Mouse (Mus musculus): Measurements from ENCODE around the gene 2810021J22Rik. TPM values are rescaled to one million over a fixed set of nuclear protein-coding genes. Genes with fewer than 3 reads are reported as not detected.

Gene 2810021J22Rik
- polyA plus RNA-seq, 1 experiment from 2014 or later: 2.6 TPM

- H3K36me3 ChIP-seq (ENCODE audit: control insufficient read depth, insufficient read depth, low read length): 0 out of 2 replicates have a peak, but pooled peaks cover 5% of the 10 kb centered on the region
Observed at GRCm38 (mm10) chr11:58847636-58848035, 19.4 kb upstream of the 2810021J22Rik start.

DNA sequence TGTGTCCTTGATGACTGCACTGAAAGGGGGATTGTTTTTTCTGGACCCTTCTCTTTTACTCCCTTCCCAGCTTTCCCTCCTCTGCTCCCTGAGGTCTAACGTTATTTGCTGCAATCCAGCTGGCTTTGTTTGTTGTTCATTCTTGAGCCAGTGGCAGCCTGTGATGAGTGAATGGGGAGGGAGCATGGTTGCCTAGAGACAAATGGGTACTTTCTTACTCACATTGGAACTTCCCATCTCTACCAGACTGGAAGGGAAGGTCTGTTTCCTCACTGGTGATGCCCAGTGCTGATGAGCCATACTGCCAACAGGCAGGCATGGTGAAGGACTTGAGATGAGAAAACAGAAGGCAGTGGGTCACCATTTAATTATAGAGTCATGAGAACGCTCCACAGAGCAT is 17.3 kb upstream of the 2810021J22Rik start:
- H3K27me3 ChIP-seq (ENCODE audit: control insufficient read depth, insufficient read depth, low read length): no peaks in the 10 kb centered on the region
- ATAC-seq (ENCODE audit: low FRiP score, low TSS enrichment) (no peak), DNase-seq (ENCODE audit: low spot score) (no peak)
- no peaks in the 10 kb centered on the region for H3K9me3 ChIP-seq (ENCODE audit: control insufficient read depth, low read length)
- no peaks in the 10 kb centered on the region for H3K4me1 ChIP-seq (replicated peaks; ENCODE audit: control insufficient read depth, insufficient read depth)
- no peak overlapping the region for H3K9ac ChIP-seq (ENCODE audit: low read length)
- 67% methylated on average over 2 of the region's 2 CpGs for WGBS
- peaks cover 6% of the 10 kb centered on the region; the same call in 1 of the 2 replicates for H3K36me3 ChIP-seq (ENCODE audit: control insufficient read depth, insufficient read depth, low read length)
- no peak overlapping the region for H3K4me3 ChIP-seq (ENCODE audit: low read depth, low read length)
- TF ChIP-seq EP300 (optimal IDR thresholded peaks at IDR 0.05): no peak
- no peak for TF ChIP-seq CTCF (IDR thresholded peaks at IDR 0.05; ENCODE audit: low read depth)
- no peak overlapping the region for H3K27ac ChIP-seq (replicated peaks)
- H3K4me2 ChIP-seq (replicated peaks; ENCODE audit: low read depth): no peak overlapping the region

More at GRCm38 (mm10) chr11:58847636-58848035, 19.4 kb upstream of the 2810021J22Rik start:
- TF ChIP-seq EP300 (optimal IDR thresholded peaks at IDR 0.05) (no peak), CTCF (IDR thresholded peaks at IDR 0.05; ENCODE audit: low read depth) (no peak)
- H3K27me3 ChIP-seq (ENCODE audit: control insufficient read depth, insufficient read depth, low read length): no peaks in the 10 kb centered on the region
- H3K27ac ChIP-seq (replicated peaks): no peak overlapping the region
- peak overlapping the region; percentile 79 for H3K9ac ChIP-seq (ENCODE audit: low read length)
- peak overlapping the region; percentile 71 for H3K4me3 ChIP-seq (ENCODE audit: low read depth, low read length)
- H3K9me3 ChIP-seq (ENCODE audit: control insufficient read depth, low read length): no peaks in the 10 kb centered on the region
- H3K4me1 ChIP-seq (replicated peaks; ENCODE audit: control insufficient read depth, insufficient read depth): no peaks in the 10 kb centered on the region
- peak overlapping the region; percentile 68 for H3K4me2 ChIP-seq (replicated peaks; ENCODE audit: low read depth)
- no peak for ATAC-seq (ENCODE audit: low FRiP score, low TSS enrichment)
- DNase-seq (ENCODE audit: low spot score): no peak
- 42% methylated on average over 9 of the region's 9 CpGs for WGBS

DNA sequence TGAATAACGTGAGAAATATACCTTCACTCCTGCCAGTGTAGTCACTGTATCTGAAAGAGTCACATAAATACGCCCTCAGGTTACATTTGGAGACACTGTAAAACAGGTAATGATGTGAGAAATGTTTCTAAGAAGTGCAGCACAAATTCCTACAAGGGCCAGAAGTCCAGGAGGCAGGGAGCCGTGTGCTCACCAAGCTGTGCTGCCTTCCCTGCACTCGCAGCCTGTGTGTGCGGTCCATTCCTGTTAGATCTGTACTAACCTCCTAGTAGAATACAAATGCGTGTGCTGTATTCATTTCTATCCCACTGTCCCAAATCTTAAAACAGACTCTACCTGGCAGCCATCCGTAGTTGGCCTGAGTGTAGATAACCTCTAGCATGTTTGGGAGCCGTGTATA is 6.3 kb upstream of the 2810021J22Rik start:
- Histone ChIP-seq H3K27me3 (ENCODE audit: control insufficient read depth, insufficient read depth, low read length) (no peaks in the 10 kb centered on the region), H3K9ac (ENCODE audit: low read length) (no peak overlapping the region), H3K9me3 (ENCODE audit: control insufficient read depth, low read length) (peaks cover 12% of the 10 kb centered on the region), H3K4me2 (replicated peaks; ENCODE audit: low read depth) (no peak overlapping the region), H3K27ac (replicated peaks) (no peak overlapping the region), H3K36me3 (ENCODE audit: control insufficient read depth, insufficient read depth, low read length) (peaks cover 23% of the 10 kb centered on the region), H3K4me1 (replicated peaks; ENCODE audit: control insufficient read depth, insufficient read depth) (no peaks in the 10 kb centered on the region), H3K4me3 (ENCODE audit: low read depth, low read length) (no peak overlapping the region)
- ATAC-seq (ENCODE audit: low FRiP score, low TSS enrichment) (no peak), DNase-seq (ENCODE audit: low spot score) (no peak)
- no peak for TF ChIP-seq CTCF (IDR thresholded peaks at IDR 0.05; ENCODE audit: low read depth)
- no peak for TF ChIP-seq EP300 (optimal IDR thresholded peaks at IDR 0.05)
- 97% methylated on average over 8 of the region's 8 CpGs for WGBS

DNA sequence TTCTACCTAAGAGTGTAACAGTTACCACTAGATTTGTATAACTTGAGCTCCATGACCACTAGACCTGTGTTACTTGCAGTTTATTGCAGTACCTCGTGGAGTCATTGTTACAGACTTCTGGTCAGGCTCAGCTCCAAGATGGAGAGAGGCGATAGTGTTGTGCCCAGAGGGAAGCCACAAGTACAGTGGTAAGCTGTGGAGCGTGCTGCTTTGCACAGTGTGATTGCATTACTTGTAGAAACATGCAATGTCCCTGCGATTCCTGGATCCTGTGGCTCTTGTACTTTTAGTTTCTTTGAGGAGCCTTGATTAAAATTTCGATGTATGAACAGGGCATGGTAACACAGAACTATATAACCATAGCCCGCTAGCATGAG is 926 bp downstream of the 2810021J22Rik start:
- 67% methylated on average over 6 of the region's 6 CpGs for WGBS
- Histone ChIP-seq H3K4me3 (ENCODE audit: low read depth, low read length) (peak overlapping the region; percentile 69), H3K9ac (ENCODE audit: low read length) (no peak overlapping the region), H3K9me3 (ENCODE audit: control insufficient read depth, low read length) (no peaks in the 10 kb centered on the region), H3K27me3 (ENCODE audit: control insufficient read depth, insufficient read depth, low read length) (no peaks in the 10 kb centered on the region), H3K4me1 (replicated peaks; ENCODE audit: control insufficient read depth, insufficient read depth) (0 out of 2 replicates have a peak, but pooled peaks cover 2% of the 10 kb centered on the region), H3K36me3 (ENCODE audit: control insufficient read depth, insufficient read depth, low read length) (no peaks in the 10 kb centered on the region), H3K4me2 (replicated peaks; ENCODE audit: low read depth) (peak overlapping the region; percentile 84), H3K27ac (replicated peaks) (no peak overlapping the region)
- TF ChIP-seq EP300 (optimal IDR thresholded peaks at IDR 0.05) (no peak), CTCF (IDR thresholded peaks at IDR 0.05; ENCODE audit: low read depth) (no peak)
- ATAC-seq (ENCODE audit: low FRiP score, low TSS enrichment) (no peak), DNase-seq (ENCODE audit: low spot score) (no peak)

- H3K27me3 ChIP-seq (ENCODE audit: control insufficient read depth, insufficient read depth, low read length): no peaks in the 10 kb centered on the region
- H3K4me3 ChIP-seq (ENCODE audit: low read depth, low read length): no peak overlapping the region
- no peak overlapping the region for H3K4me2 ChIP-seq (replicated peaks; ENCODE audit: low read depth)
- DNase-seq (ENCODE audit: low spot score) (no peak), ATAC-seq (ENCODE audit: low FRiP score, low TSS enrichment) (no peak)
- H3K4me1 ChIP-seq (replicated peaks; ENCODE audit: control insufficient read depth, insufficient read depth): 0 out of 2 replicates have a peak, but pooled peaks cover 2% of the 10 kb centered on the region
- H3K27ac ChIP-seq (replicated peaks): no peak overlapping the region
- H3K36me3 ChIP-seq (ENCODE audit: control insufficient read depth, insufficient read depth, low read length): no peaks in the 10 kb centered on the region
- WGBS: 83% methylated on average over 4 of the region's 4 CpGs
- no peak for TF ChIP-seq EP300 (optimal IDR thresholded peaks at IDR 0.05)
- TF ChIP-seq CTCF (IDR thresholded peaks at IDR 0.05; ENCODE audit: low read depth): no peak
- no peaks in the 10 kb centered on the region for H3K9me3 ChIP-seq (ENCODE audit: control insufficient read depth, low read length)
- no peak overlapping the region for H3K9ac ChIP-seq (ENCODE audit: low read length)
Observed at GRCm38 (mm10) chr11:58870961-58871360, 3.9 kb downstream of the 2810021J22Rik start.

GRCm38 (mm10) chr11:58883756-58884155 is 16.7 kb downstream of the 2810021J22Rik start:
- Histone ChIP-seq H3K27me3 (ENCODE audit: control insufficient read depth, insufficient read depth, low read length) (no peaks in the 10 kb centered on the region), H3K9ac (ENCODE audit: low read length) (no peak overlapping the region), H3K4me3 (ENCODE audit: low read depth, low read length) (no peak overlapping the region), H3K4me2 (replicated peaks; ENCODE audit: low read depth) (no peak overlapping the region), H3K9me3 (ENCODE audit: control insufficient read depth, low read length) (no peaks in the 10 kb centered on the region), H3K4me1 (replicated peaks; ENCODE audit: control insufficient read depth, insufficient read depth) (no peaks in the 10 kb centered on the region), H3K36me3 (ENCODE audit: control insufficient read depth, insufficient read depth, low read length) (peaks cover 10% of the 10 kb centered on the region; the same call in 1 of the 2 replicates), H3K27ac (replicated peaks) (no peak overlapping the region)
- ATAC-seq (ENCODE audit: low FRiP score, low TSS enrichment) (no peak), DNase-seq (ENCODE audit: low spot score) (no peak)
- no peak for TF ChIP-seq EP300 (optimal IDR thresholded peaks at IDR 0.05)
- 91% methylated on average over 8 of the region's 8 CpGs for WGBS

Measured in stomach, postnatal 0 days (tissue).